Mouse (Mus musculus): ENCODE results near the gene Gm8439.

- TF ChIP-seq CTCF (IDR thresholded peaks at IDR 0.05; ENCODE audit: borderline replicate concordance, insufficient read depth, low read length) (no peak), POLR2A (IDR thresholded peaks at IDR 0.05; ENCODE audit: low read depth, low read length) (no peak)
Observed at GRCm38 (mm10) chr4:120571070-120571464, 17.5 kb upstream of the Gm8439 start.
